Mouse (Mus musculus): ENCODE data around the gene Trit1.

- no peak for TF ChIP-seq CHD2 (IDR thresholded peaks at IDR 0.05; ENCODE audit: low read depth, low read length)
- TF ChIP-seq MAFK (IDR thresholded peaks at IDR 0.05; ENCODE audit: insufficient read depth, low read depth, low read length), result no peak
- TF ChIP-seq ZC3H11A (IDR thresholded peaks at IDR 0.05; ENCODE audit: borderline replicate concordance, low read depth, low read length), result no peak
- TF ChIP-seq HCFC1 (IDR thresholded peaks at IDR 0.05; ENCODE audit: borderline replicate concordance, insufficient read depth, low read length), result no peak
Observed at GRCm38 (mm10) chr4:122974976-122975520, 41.3 kb upstream of the Trit1 start.

Data from ES-E14 (cell line).